Comparison of ENCODE assay signal across 8 mouse cellular contexts in genomic region chr5:112551975-112552728, GRCm38 (mm10). TPM values are rescaled to one million over a fixed set of nuclear protein-coding genes. Genes with fewer than 3 reads are reported as not detected.
DNase-seq lines count a peak whose midpoint lies in the region; ATAC-seq and TF ChIP-seq lines count a peak whose summit lies in the region.

No protein-coding gene starts in this region.

- no peak for TF ChIP-seq CTCF in lung, postnatal 0 days (IDR thresholded peaks at IDR 0.05)
- no peak for TF ChIP-seq CTCF in testis, adult 2 months (IDR thresholded peaks at IDR 0.05; ENCODE audit: control insufficient read depth, insufficient read depth, insufficient replicate concordance, low read depth, low read length)

- DNase-seq in adrenal gland, adult (ENCODE audit: inconsistent age in 2 of 2, low spot score in 1 of 2), result peak; percentile 9 to 43
- no peak for DNase-seq in adrenal gland, postnatal 36 days
- peak; percentile 56 to 63 for DNase-seq in cerebellum, postnatal 36 days
- peak; percentile 19 for DNase-seq in kidney, postnatal 10 days
- DNase-seq in lung, postnatal 0 days (ENCODE audit: low spot score), result peak; percentile 16
- no peak for DNase-seq in spleen, adult 12 weeks (ENCODE audit: low spot score)

- no peak overlapping the region for H3K27ac ChIP-seq in lung, postnatal 0 days (ENCODE audit: low read length)
- H3K27ac ChIP-seq in testis, adult 2 months (ENCODE audit: control insufficient read depth, insufficient read depth, low read depth, low read length), result no peak overlapping the region

- no peak overlapping the region for H3K9ac ChIP-seq in lung, postnatal 0 days (replicated peaks; ENCODE audit: low read depth)

- no peaks in the 10 kb centered on the region for H3K9me3 ChIP-seq in lung, postnatal 0 days (ENCODE audit: low read length)

- H3K4me2 ChIP-seq in lung, postnatal 0 days (replicated peaks; ENCODE audit: low read depth, low read length), result no peak overlapping the region

- 45% methylated on average over 17 of the region's 17 CpGs for WGBS in lung, postnatal 0 days

- ATAC-seq in lung, postnatal 0 days, result no peak
- ATAC-seq in monocyte, adult 5-6 weeks (replicated peaks; ENCODE audit: insufficient number of reproducible peaks, low FRiP score, low TSS enrichment, poor library complexity, severe bottlenecking), result no peak

- H3K4me3 ChIP-seq in lung, postnatal 0 days (ENCODE audit: low read depth, low read length), result no peak overlapping the region
- H3K4me3 ChIP-seq in testis, adult 2 months (ENCODE audit: control insufficient read depth, low read depth, low read length), result peak overlapping the region; percentile 67

- H3K4me1 ChIP-seq in lung, postnatal 0 days (ENCODE audit: insufficient read depth, low read depth, low read length), result no peaks in the 10 kb centered on the region
- peaks cover 17% of the 10 kb centered on the region for H3K4me1 ChIP-seq in testis, adult 2 months (ENCODE audit: control insufficient read depth, insufficient read depth, low read length)

- H3K27me3 ChIP-seq in lung, postnatal 0 days (replicated peaks; ENCODE audit: insufficient read depth, low read length), result no peaks in the 10 kb centered on the region
- no peaks in the 10 kb centered on the region for H3K27me3 ChIP-seq in testis, adult 2 months (ENCODE audit: control insufficient read depth, insufficient read depth, low read length)

- no peak for TF ChIP-seq POLR2A in testis, adult 2 months (IDR thresholded peaks at IDR 0.05; ENCODE audit: control insufficient read depth, low read depth, low read length)

- no peak for TF ChIP-seq EP300 in lung, postnatal 0 days (IDR thresholded peaks at IDR 0.05)

- no peaks in the 10 kb centered on the region for H3K36me3 ChIP-seq in lung, postnatal 0 days (ENCODE audit: insufficient read depth, low read length)
- H3K36me3 ChIP-seq in testis, adult 2 months (ENCODE audit: control insufficient read depth, insufficient read depth, low read length), result no peaks in the 10 kb centered on the region

RNA-seq across cellular contexts. Expression of gene Sez6l, which starts 24.8 kb away (rescaled TPM):
- total RNA-seq in adrenal gland, postnatal 36 days (2021), result 1 to 10 TPM; 3.6 to 8.7 TPM
- polyA plus RNA-seq in lung, postnatal 0 days (2015; fragmentation: Nextera tagmentation; extraction: Ambion mirVana), result 0.11 and 0.13 TPM in 2 replicates
- polyA plus RNA-seq in testis, adult 2 months (2012; rRNA removed), result 6.9 and 7.8 TPM in 2 replicates
- 0.67 TPM in 1 of 3 replicates, not detected in the others for total RNA-seq in monocyte, adult 5-6 weeks (2017)

Comparison
In these comparisons a context has a peak if more than half of its experiments do, and no peak if none do; other contexts are left out.
1. DNase-seq: peak in adrenal gland, adult (2 of 2), cerebellum, postnatal 36 days (2 of 2), kidney, postnatal 10 days (single experiment) and lung, postnatal 0 days (single experiment); none in adrenal gland, postnatal 36 days (0 of 2) and spleen, adult 12 weeks (single experiment).